Mouse (Mus musculus) liver, embryonic 14.5 days (tissue): ENCODE measurements around the gene Mnd1. TPM values are rescaled to one million over a fixed set of nuclear protein-coding genes. Genes with fewer than 3 reads are reported as not detected.

Source experiments
- ATAC-seq: fragments of 200-750 bp; cut with Nextera tagmentation; 2 replicates; pipeline ENCODE4 v1.8.0; 2017; ENCODE audit warnings: moderate number of reproducible peaks, mild to moderate bottlenecking, moderate library complexity; ENCODE audit not compliant: insufficient read depth
- DNase-seq, 3 experiments: peaks; one replicate each; pipeline ENCODE4 v3.0.0-alpha.2; 2012 to 2013; ENCODE audit warnings: low read depth in 3 of 3, low spot score in 3 of 3
- H3K27ac ChIP-seq: fragments of 300-500 bp; sonication (generic); 2 replicates; pipeline ENCODE4 v1.5.1; 2014; ENCODE audit warnings: moderate library complexity, mild to moderate bottlenecking, control low read depth, inconsistent platforms
- H3K27me3 ChIP-seq: fragments of 300-500 bp; sonication (generic); 2 replicates; pipeline ENCODE4 v1.6.1; 2014; ENCODE audit warnings: mild to moderate bottlenecking, low read length, moderate library complexity; ENCODE audit not compliant: control insufficient read depth, insufficient read depth
- H3K36me3 ChIP-seq: fragments of 300-500 bp; sonication (generic); replicated peaks from 2 replicates; pipeline ENCODE4 v1.6.1; 2014; ENCODE audit warnings: low read depth; ENCODE audit not compliant: control insufficient read depth, insufficient read depth
- H3K4me1 ChIP-seq, 2 experiments: fragments of 200-500 bp in 1 of 2; fragments of 300-500 bp in 1 of 2; sonication (generic) in 1 of 2; replicated peaks; 2 replicates each; pipeline ENCODE4 v1.6.1; 2012 to 2014; ENCODE audit warnings: antibody characterized with exemption in 1 of 2, inconsistent platforms in 1 of 2, low read length in 1 of 2; ENCODE audit not compliant: control insufficient read depth in 2 of 2, insufficient read depth in 2 of 2
- H3K4me2 ChIP-seq: fragments of 300-500 bp; sonication (generic); 2 replicates; pipeline ENCODE4 v1.6.1; 2014; ENCODE audit warnings: low read depth, mild to moderate bottlenecking, control low read depth, moderate library complexity
- H3K4me3 ChIP-seq, 2 experiments: fragments of 200-500 bp in 1 of 2; fragments of 300-500 bp in 1 of 2; sonication (generic) in 1 of 2; 2 replicates each; pipeline ENCODE4 v1.5.1; 2012 to 2014; ENCODE audit warnings: low read depth in 2 of 2, low read length in 2 of 2, mild to moderate bottlenecking in 2 of 2, control low read depth in 1 of 2, inconsistent platforms in 1 of 2, moderate library complexity in 1 of 2; ENCODE audit not compliant: insufficient read depth in 1 of 2
- H3K9ac ChIP-seq: fragments of 300-500 bp; sonication (generic); replicated peaks from 2 replicates; pipeline ENCODE4 v1.6.1; 2014; ENCODE audit warnings: mild to moderate bottlenecking, control low read depth, moderate library complexity
- H3K9me3 ChIP-seq: fragments of 300-500 bp; sonication (generic); 2 replicates; pipeline ENCODE4 v1.6.1; 2016; ENCODE audit warnings: low read length, mixed read lengths; ENCODE audit not compliant: control insufficient read depth
- CTCF ChIP-seq: IDR thresholded peaks from 2 replicates; pipeline ENCODE4 v1.5.1; 2016; ENCODE audit warnings: antibody characterized with exemption, low read depth, control low read depth
- EP300 ChIP-seq: IDR thresholded peaks from 2 replicates; pipeline ENCODE4 v1.6.1; 2016; ENCODE audit warnings: antibody characterized with exemption, low read depth
- whole genome bisulfite sequencing: fragments of 180-500 bp; shearing (Covaris S2); extraction: QIAGEN DNeasy Blood & Tissue Kit; methylation state at CpG from one replicate; pipeline ENCODE4 v1.1.7; 2014; ENCODE audit not compliant: insufficient replicate concordance; 5-methylcytosine and 5-hydroxymethylcytosine counted together
- polyA plus RNA-seq, 2 experiments: library from polyadenylated mRNA; depleted of rRNA in 1 of 2; stranded (reverse) in 1 of 2; unstranded in 1 of 2; fragments of >200 nt; fragmentation: Nextera tagmentation in 1 of 2; extraction: Ambion mirVana in 1 of 2; gene quantifications; 2 replicates each; pipeline versions ENCODE4 v1.2.1 to v1.2.3; 2012 to 2014

The Mnd1 gene
- polyA plus RNA-seq, 2 experiments, result 6.2 TPM

- ATAC-seq (no peak), DNase-seq (no peak)
- Histone ChIP-seq H3K36me3 (no peaks in the 10 kb centered on the region), H3K4me3 (no peak overlapping the region), H3K4me2 (no peak overlapping the region), H3K27me3 (no peaks in the 10 kb centered on the region), H3K27ac (no peak overlapping the region), H3K9me3 (no peaks in the 10 kb centered on the region), H3K9ac (no peak overlapping the region), H3K4me1 (no peaks in the 10 kb centered on the region)
- WGBS, result 57% methylated on average over 2 of the region's 2 CpGs
- TF ChIP-seq EP300, result no peak
- no peak for TF ChIP-seq CTCF
These were observed 49.5 kb downstream of the Mnd1 start for GRCm38 (mm10) chr3:84106106-84106505.

GRCm38 (mm10) chr3:84103536-84103935 is 52.0 kb downstream of the Mnd1 start:
- no peak overlapping the region for H3K4me3 ChIP-seq
- TF ChIP-seq EP300, result no peak
- TF ChIP-seq CTCF, result no peak
- H3K27me3 ChIP-seq, result no peaks in the 10 kb centered on the region
- no peak overlapping the region for H3K27ac ChIP-seq
- no peaks in the 10 kb centered on the region for H3K4me1 ChIP-seq
- H3K4me2 ChIP-seq, result no peak overlapping the region
- no peak for ATAC-seq
- H3K9ac ChIP-seq, result no peak overlapping the region
- no peaks in the 10 kb centered on the region for H3K36me3 ChIP-seq
- DNase-seq, result no peak
- WGBS, result 73% methylated on average over 2 of the region's 2 CpGs
- H3K9me3 ChIP-seq, result no peaks in the 10 kb centered on the region

- TF ChIP-seq CTCF, result no peak
- TF ChIP-seq EP300, result no peak
- Histone ChIP-seq H3K9me3 (no peaks in the 10 kb centered on the region), H3K4me1 (no peaks in the 10 kb centered on the region), H3K36me3 (no peaks in the 10 kb centered on the region), H3K27me3 (no peaks in the 10 kb centered on the region), H3K4me3 (no peak overlapping the region), H3K27ac (no peak overlapping the region), H3K4me2 (no peak overlapping the region), H3K9ac (no peak overlapping the region)
- WGBS, result 68% methylated on average over 2 of the region's 2 CpGs
- DNase-seq (no peak), ATAC-seq (no peak)
These were observed 62.7 kb downstream of the Mnd1 start for GRCm38 (mm10) chr3:84092875-84093274.

- 29% methylated on average over 2 of the region's 2 CpGs for WGBS
These were observed 64.6 kb downstream of the Mnd1 start for GRCm38 (mm10) chr3:84090982-84091381.

GRCm38 (mm10) chr3:84086921-84087320 is 68.7 kb downstream of the Mnd1 start:
- ATAC-seq (no peak), DNase-seq (no peak)
- H3K27me3 ChIP-seq, result no peaks in the 10 kb centered on the region
- H3K9ac ChIP-seq, result no peak overlapping the region
- H3K4me2 ChIP-seq, result no peak overlapping the region
- WGBS, result 65% methylated on average over 2 of the region's 2 CpGs
- no peaks in the 10 kb centered on the region for H3K36me3 ChIP-seq
- no peaks in the 10 kb centered on the region for H3K9me3 ChIP-seq
- H3K27ac ChIP-seq, result no peak overlapping the region
- TF ChIP-seq EP300 (no peak), CTCF (no peak)
- no peak overlapping the region for H3K4me3 ChIP-seq
- no peaks in the 10 kb centered on the region for H3K4me1 ChIP-seq

More at GRCm38 (mm10) chr3:84090982-84091381, 64.6 kb downstream of the Mnd1 start:
- TF ChIP-seq EP300, result no peak
- TF ChIP-seq CTCF, result peak; percentile 52
- no peaks in the 10 kb centered on the region for H3K27me3 ChIP-seq
- no peaks in the 10 kb centered on the region for H3K36me3 ChIP-seq
- no peak overlapping the region for H3K9ac ChIP-seq
- no peak overlapping the region for H3K4me3 ChIP-seq
- H3K4me2 ChIP-seq, result no peak overlapping the region
- no peaks in the 10 kb centered on the region for H3K4me1 ChIP-seq
- H3K27ac ChIP-seq, result no peak overlapping the region
- ATAC-seq, result no peak
- DNase-seq, result peak in 1 of 3 experiments; percentile 10
- H3K9me3 ChIP-seq, result no peaks in the 10 kb centered on the region
